Mouse (Mus musculus): ENCODE measurements around the gene Gm11559.
"Not testable (repeated sequence)": the region's sequence is repeated elsewhere in the genome, so short reads cannot be mapped to it uniquely, and the experiment has no call there.

Gene Gm11559

GRCm38 (mm10) chr11:99864176-99864575 is at the start of gene Gm11559:
Gene Gm11559, plus strand, starts transcription at chr11:99864476.
- not testable (repeated sequence) for DNase-seq

- DNase-seq = not testable (repeated sequence)
Observed at GRCm38 (mm10) chr11:99815566-99815965, 48.7 kb upstream of the Gm11559 start, which contains the start of gene Gm11564. Gene Gm11564, minus strand, starts transcription at chr11:99815666.

- no peak for DNase-seq
Observed at GRCm38 (mm10) chr11:99837966-99838365, 26.3 kb upstream of the Gm11559 start, which contains the start of gene 2300003K06Rik. Gene 2300003K06Rik, minus strand, starts transcription at chr11:99838066.

GRCm38 (mm10) chr11:99842185-99842584 is 22.1 kb upstream of the Gm11559 start:
- no peak for DNase-seq

GRCm38 (mm10) chr11:99846746-99847145 is 17.5 kb upstream of the Gm11559 start:
- DNase-seq = no peak

- DNase-seq = no peak
Observed at GRCm38 (mm10) chr11:99851508-99851907, 12.8 kb upstream of the Gm11559 start, which contains the start of gene Krtap4-16. Gene Krtap4-16, minus strand, starts transcription at chr11:99851608.

- DNase-seq = no peak
Observed at GRCm38 (mm10) chr11:99854121-99854520, 10.2 kb upstream of the Gm11559 start.

GRCm38 (mm10) chr11:99857617-99858016 is 6.7 kb upstream of the Gm11559 start, which contains the start of gene Gm11568:
Gene Gm11568, plus strand, starts transcription at chr11:99857917.
- no peak for DNase-seq

GRCm38 (mm10) chr11:99858761-99859160 is 5.5 kb upstream of the Gm11559 start:
- no peak for DNase-seq

- not testable (repeated sequence) for DNase-seq
Observed at GRCm38 (mm10) chr11:99873089-99873488, 8.8 kb downstream of the Gm11559 start, which contains the start of gene Krtap9-1. Gene Krtap9-1, plus strand, starts transcription at chr11:99873389.

- not testable (repeated sequence) for DNase-seq
Observed at GRCm38 (mm10) chr11:99878887-99879286, 14.6 kb downstream of the Gm11559 start, which contains the start of gene Gm11567. Gene Gm11567, plus strand, starts transcription at chr11:99879187.

GRCm38 (mm10) chr11:99907620-99908019 is 43.3 kb downstream of the Gm11559 start, which contains the start of gene Krtap31-1:
Gene Krtap31-1, plus strand, starts transcription at chr11:99907920.
- DNase-seq = no peak

GRCm38 (mm10) chr11:99914451-99914850 is 50.2 kb downstream of the Gm11559 start, which contains the start of gene Gm11565:
Gene Gm11565, plus strand, starts transcription at chr11:99914751.
- no peak for DNase-seq
